Mouse (Mus musculus): ENCODE results near the gene Ttc7b. TPM values are rescaled to one million over a fixed set of nuclear protein-coding genes. Genes with fewer than 3 reads are reported as not detected.

Gene Ttc7b
- total RNA-seq, 1 experiment from 2014 or later: 25.8 TPM

DNA sequence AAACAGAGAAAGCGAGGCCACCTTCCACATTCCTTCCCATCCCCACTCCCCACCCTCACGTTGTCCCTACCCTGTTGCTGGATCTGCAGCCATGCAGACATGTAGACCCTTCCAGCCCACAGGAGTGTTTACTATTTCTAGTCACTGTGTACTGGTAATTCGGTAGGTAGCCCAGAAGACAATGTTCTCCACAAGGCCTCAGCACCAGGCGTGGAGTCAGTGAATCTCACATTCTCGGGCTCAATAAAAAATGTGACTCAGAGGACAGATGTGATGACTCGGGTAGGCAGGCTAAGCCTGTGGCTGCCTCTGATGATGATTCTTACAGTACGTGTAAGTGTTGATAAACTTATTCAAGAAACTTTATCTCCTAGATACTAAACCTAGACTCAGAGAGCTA lies 147.8 kb downstream of the Ttc7b start:
- no peak for ATAC-seq (ENCODE audit: extremely low read depth, insufficient number of reproducible peaks, low FRiP score, poor library complexity, severe bottlenecking)

DNA sequence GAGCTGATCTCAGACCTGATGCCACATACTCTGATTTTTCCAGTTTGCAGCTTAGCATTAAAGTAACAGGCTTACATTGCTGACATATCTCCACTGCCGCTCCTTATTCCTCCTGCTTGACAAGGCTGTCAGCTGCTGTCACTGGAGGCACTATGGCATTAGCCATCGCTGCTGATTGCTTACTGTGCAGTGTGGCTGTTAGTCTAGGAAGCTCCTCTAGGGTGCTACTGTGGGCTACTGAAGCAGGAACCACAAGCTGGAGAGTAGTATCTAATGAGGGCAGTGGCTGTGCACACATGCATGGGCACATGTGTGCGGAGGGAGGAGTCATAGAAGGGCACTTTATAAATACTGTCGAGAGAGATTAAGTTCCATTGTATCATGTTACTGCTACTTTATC lies 148.6 kb downstream of the Ttc7b start:
- ATAC-seq (ENCODE audit: extremely low read depth, insufficient number of reproducible peaks, low FRiP score, poor library complexity, severe bottlenecking): no peak

DNA sequence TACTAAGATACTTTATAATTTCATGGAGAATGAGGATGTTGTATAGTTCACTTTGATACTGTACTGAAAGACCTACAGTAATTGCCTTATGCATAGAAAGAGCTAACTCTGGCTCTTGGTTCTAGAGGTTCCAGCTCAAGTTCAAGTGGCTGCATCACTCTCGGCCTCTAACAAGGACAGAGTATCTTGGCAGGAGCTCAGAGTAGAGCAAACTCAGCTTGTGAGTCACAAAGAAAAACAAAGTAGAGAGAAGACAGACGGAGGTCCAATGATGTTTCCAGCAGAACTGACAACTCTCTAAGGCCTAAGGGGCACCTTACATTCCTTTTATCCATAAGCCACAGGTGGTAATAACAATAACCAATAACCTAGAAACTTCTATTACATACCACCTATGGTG lies 150.8 kb downstream of the Ttc7b start:
- no peak for ATAC-seq (ENCODE audit: extremely low read depth, insufficient number of reproducible peaks, low FRiP score, poor library complexity, severe bottlenecking)

DNA sequence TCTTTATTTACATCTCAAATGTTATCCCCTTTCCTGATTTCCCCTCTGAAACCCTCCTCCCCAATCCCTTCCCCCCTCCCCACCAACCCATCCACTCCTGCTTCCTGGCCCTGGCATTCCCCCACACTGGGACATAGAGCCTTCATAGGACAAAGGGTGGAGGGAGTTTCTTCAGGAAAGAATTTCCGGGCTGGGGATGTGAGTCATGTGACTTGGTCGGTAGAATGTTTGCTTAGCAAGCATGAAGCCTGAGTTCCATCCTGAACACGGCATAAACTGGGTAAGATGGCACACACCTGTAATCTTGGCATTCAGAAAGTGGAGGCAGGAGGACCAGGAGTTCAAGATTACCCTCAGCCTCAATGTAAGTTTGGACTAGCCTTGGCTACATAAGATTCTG lies 151.4 kb downstream of the Ttc7b start:
- ATAC-seq (ENCODE audit: extremely low read depth, insufficient number of reproducible peaks, low FRiP score, poor library complexity, severe bottlenecking): no peak

DNA sequence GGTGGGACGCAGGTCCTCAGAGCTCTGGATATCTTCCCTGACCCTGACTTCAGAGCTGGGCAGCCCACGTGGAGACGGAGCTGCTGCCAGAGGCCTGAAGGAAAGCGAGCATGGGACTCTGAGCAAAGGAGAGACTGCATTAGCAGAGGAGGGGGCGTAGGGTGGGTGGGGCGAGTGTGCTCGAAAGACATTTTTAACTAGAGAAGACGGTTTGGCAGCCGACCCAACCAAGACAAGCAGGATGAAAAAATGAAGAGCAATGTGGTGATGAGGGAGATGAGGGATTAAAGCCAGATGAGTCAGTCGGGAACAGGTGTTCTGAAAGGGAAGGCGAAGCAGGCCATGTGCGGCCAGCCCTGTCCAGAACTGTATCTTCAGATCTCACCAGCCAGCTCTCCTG lies 159.3 kb downstream of the Ttc7b start:
- no peak for ATAC-seq (ENCODE audit: extremely low read depth, insufficient number of reproducible peaks, low FRiP score, poor library complexity, severe bottlenecking)

DNA sequence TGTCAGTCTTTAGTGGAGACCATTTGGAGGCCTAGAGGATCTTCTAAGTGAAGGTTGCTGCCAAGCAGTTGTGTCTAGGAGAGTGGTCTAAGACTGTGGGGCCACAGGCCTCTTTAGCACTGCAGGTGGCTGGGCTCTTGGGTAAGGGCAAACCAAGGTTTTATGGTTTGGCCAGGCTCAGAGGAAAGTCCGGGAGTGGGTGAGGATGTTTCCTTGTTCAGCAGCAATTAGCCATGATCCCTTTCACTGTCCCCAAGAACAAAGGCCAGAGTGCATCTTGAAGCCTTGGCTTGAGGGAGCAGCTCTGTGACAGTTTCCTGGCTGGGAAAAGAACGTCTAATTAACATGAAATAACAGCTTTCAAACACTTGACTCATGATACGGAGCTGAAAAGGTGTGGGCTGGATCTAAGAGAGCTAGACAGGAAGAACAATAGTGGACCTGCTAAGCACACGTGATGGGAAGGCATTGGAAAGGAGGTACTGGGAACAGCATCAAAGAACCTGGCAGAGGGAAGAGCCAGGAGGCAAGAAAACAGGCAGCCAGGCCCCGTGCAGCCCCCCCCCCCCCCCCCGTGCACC lies 162.5 kb downstream of the Ttc7b start:
- no peak for ATAC-seq (ENCODE audit: extremely low read depth, insufficient number of reproducible peaks, low FRiP score, poor library complexity, severe bottlenecking)

DNA sequence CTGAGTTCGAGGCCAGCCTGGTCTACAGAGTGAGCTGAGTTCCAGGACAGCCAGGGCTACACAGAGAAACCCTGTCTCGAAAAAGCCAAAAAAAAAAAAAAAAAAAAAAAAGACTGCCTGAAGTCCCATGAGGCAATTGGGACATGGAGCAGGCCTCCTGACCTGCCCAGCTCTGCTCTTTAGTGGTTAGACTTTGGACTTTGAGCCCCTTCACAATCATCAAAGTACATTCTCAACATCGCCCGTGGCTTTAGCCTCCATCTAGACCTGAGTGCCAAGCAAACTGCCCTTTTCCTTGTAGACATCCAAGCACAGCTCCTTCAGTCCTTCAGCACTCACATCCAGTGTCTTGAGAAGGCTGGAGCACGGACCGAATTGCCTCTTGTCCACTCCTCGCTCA lies 164.2 kb downstream of the Ttc7b start:
- ATAC-seq (ENCODE audit: extremely low read depth, insufficient number of reproducible peaks, low FRiP score, poor library complexity, severe bottlenecking): no peak

DNA sequence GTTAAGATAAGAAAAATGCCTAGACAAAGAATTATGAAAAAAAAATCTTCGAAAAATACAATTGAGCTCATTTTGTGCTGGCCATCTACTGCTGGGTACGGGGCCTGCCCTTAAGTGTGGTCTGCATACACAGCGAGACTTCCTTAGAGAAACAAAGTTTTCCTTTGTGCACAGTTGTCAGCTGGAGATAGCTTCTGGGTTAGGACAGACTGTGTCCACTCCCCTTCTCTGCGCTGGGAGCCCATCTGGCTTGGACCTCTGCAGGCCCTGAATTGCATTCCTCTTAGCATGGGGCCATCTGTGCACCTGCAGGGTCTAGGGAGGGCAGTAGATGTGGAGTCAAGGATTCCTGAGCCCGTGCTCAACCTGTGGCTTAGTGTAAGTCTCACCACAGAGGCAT lies 165.1 kb downstream of the Ttc7b start:
- ATAC-seq (ENCODE audit: extremely low read depth, insufficient number of reproducible peaks, low FRiP score, poor library complexity, severe bottlenecking): no peak

DNA sequence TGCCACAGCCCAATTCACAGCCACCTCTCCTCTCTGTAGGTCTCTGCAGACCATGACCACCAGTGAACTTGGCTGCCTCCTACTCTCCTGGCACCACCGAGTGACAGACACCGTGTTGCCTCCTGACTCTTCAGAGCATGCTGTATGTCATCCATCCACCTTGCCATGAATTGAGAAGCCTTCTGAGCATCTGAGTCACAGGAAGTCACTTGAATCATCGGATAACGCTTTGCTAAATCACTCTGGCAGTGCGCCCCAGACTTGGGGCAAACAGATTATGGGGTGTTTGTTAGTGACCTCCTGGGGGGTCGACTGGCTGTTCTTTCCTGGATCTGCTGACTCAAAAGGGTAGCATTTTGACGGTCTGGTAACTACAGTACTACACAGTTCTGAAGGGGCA lies 166.7 kb downstream of the Ttc7b start:
- ATAC-seq (ENCODE audit: extremely low read depth, insufficient number of reproducible peaks, low FRiP score, poor library complexity, severe bottlenecking): no peak

DNA sequence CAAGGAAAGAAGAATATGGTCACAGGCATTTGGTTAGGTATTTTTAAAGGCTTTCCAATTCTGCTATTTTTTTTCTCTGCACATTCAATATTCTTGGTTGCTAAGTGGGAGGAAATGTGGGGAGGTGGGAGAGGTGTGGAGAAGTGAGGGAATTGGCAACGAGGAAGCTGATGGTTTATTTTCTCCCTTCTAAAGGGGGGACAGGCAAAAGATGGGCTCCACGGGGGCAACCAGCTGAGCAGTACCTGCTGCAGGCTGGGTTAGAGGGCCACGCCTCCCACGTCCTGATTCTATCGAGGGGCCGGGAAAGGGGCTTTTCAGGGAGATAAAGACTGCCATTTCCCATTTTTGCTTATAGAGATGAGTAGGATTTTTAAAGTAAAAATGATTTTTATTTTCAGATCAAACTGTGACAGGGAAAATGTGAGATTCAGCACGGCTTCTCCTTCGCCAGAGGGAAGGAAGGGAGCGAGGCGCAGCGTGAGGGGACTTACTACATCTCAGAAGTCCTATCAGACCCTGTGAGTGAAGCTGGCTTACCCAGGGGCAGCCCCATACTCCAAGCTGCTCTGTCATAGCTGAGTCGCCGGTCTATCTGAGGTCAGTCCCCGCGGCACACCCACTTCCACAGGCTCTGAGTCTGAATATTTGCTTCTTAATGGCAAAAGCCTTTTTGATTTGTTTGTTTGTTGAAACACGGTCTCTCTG lies 167.4 kb downstream of the Ttc7b start:
- ATAC-seq (ENCODE audit: extremely low read depth, insufficient number of reproducible peaks, low FRiP score, poor library complexity, severe bottlenecking): no peak

DNA sequence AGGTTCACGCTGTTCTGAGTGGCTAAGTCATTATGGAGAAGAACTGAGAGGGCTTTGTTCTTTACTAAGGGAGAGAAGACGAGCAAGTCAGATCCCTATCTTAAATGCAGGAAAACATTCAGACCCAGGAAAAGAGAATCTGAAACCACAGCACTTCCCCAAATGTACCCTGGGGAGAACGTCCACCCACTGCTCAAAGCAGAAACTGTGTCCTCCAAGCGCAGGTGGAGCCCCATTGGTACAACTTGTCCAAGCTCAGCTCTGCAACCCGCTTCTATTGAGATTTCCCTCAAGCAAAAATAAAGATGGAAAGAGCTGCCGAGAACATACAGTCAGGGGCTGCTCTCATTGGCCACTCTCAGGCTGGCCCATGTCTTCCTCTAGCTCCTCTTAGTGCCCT lies 168.5 kb downstream of the Ttc7b start:
- ATAC-seq (ENCODE audit: extremely low read depth, insufficient number of reproducible peaks, low FRiP score, poor library complexity, severe bottlenecking): peak; percentile 26; the same call in 1 of the 2 replicates

DNA sequence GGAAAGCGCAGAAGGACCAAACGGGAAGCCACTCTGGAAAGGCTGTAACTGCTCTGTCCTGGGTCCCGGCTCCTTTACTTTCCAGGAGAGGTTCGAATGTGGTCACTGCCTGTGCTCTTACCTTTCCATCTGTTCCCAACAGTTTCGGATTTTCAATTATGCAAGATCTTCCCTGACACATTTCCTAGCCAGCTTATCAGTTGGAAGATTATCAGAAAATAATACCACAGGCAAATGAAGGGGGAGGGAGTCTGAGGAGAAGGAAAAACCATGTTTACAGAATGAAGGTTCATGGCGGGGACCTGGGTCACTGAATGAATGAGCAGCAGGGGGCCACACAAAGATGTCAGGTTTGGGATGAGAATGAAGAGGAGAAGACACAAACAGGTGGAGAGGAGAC lies 177.1 kb downstream of the Ttc7b start:
- no peak for ATAC-seq (ENCODE audit: extremely low read depth, insufficient number of reproducible peaks, low FRiP score, poor library complexity, severe bottlenecking)

DNA sequence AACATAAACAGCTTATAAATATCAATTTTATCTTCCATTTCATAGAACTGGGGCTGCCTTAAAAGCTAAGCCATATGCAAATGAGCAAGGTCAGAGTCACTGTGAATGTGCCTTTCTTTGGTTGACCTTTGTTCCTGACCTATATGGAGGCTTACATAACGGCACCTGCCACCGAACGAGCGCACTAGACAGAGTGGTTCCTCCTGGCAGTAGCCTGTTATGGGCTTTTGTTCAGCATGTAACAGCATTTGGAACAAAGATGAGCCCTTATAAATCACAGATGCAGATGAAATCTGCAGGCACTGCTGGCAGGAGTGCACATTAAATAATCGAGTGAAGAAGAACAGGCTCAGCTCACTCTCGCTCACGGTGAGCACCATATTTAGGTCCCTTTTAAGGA lies 179.0 kb downstream of the Ttc7b start:
- no peak for ATAC-seq (ENCODE audit: extremely low read depth, insufficient number of reproducible peaks, low FRiP score, poor library complexity, severe bottlenecking)

DNA sequence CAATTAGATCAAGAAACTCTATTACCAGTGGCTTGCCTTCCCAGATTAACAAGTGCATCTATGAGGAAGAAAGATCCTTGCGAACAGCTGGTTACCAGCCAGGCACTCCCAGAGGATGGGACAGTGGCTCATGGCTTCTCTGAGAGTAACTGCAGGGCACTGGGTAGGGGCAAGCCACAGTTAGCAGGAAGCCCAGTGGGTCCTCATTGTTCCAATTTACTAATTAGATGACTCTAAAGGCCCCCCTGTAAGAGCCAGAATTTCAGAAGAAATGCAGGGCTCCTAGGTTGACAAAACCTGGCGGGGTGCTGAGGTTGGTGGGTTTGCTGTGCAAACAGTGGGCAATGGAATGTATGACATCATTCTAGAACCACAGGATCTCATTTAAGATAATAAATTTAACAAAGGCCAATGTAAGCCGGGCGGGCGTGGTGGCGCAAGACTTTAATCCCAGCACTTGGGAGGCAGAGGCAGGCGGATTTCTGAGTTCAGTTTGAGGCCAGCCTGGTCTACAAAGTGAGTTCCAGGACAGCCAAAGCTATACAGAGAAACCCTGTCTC lies 179.6 kb downstream of the Ttc7b start:
- no peak for ATAC-seq (ENCODE audit: extremely low read depth, insufficient number of reproducible peaks, low FRiP score, poor library complexity, severe bottlenecking)

DNA sequence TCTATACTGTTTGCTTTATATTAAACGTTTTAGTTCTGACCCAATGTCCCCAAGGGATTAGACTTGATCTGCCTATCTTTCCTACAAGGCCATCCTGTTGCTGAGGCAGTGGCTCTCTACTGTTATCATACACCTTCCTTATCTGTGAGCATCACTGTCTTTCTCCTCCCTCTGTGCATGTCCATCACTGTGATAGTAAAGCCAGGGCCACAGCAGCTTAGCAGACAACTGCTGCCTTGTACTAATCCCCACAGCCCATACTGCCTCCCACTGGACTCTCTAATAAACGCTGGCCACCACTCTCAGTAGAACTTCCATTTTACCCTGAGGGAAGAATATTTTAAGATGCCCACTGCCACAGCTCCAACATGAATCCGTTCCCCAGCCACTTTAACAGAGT lies 182.6 kb downstream of the Ttc7b start:
- ATAC-seq (ENCODE audit: extremely low read depth, insufficient number of reproducible peaks, low FRiP score, poor library complexity, severe bottlenecking): peak; percentile 30; the same call in 1 of the 2 replicates

DNA sequence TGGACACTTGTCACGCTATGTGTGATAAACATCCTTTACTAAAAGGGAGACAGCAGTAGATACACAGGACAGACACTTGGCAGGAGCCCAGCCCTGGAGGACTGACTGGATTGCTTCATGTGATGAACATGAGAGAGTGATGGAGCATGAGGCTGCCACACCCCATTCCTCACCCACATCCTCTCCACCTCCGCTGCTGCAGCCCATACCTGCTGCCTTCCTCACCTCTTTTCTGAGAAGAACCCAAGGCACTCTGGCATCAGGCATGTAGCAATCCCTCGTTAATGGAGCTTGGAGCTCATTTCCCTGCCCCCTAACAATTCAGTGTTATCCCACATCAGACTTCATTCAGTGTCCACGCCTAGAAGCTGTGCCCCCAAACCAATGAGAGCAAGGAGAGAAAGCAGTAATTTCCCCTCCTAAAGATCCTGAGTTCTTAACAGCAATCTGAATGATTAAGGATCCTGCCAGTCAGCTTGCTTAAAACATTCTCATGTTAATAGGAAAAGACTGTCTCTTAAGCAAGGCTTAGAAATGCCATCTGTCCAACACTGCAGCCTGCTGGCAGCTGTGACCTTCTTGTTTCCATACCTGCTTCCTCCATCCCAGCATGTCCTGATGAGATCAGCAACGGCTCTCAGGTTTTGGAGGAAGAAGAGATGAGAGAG lies 183.1 kb downstream of the Ttc7b start:
- ATAC-seq (ENCODE audit: extremely low read depth, insufficient number of reproducible peaks, low FRiP score, poor library complexity, severe bottlenecking): no peak

DNA sequence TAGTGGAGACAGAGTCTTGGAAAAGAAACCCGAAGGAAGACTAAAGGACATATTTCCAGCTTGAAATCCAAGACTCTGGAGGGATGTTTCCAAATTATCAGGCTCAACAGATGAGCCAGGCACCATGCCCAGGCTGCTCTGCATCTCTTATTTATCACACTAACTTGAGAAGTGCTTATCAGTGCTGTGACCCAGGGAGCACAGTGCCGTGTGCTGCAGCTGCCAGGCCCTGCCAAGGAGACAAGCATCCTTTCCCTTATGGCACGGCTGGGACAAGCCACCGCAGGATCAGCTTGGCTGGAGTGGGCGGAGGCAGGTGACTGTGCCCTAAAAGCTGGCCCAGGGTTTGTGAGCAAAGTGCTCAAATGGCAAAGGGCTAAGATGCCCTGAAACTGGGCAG lies 184.4 kb downstream of the Ttc7b start:
- ATAC-seq (ENCODE audit: extremely low read depth, insufficient number of reproducible peaks, low FRiP score, poor library complexity, severe bottlenecking): no peak

DNA sequence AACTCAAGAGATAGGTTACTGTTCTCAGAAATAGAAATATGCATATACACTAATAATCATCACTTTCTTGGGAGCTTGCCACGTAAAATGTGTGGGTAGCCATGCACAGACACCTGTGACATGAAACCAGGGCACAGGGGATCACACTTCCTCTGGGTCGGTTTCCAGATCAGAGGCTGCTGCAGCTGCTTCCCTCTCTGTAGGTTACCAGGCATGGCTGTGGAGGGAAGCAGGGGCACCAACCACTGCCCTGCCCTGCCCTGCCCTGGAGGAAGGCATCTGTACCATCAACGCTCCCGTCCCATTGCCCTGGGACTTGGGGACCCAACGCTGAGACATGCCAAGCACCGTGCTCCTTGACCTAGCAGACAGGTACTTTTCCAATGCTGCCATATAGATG lies 188.8 kb downstream of the Ttc7b start:
- ATAC-seq (ENCODE audit: extremely low read depth, insufficient number of reproducible peaks, low FRiP score, poor library complexity, severe bottlenecking): no peak

DNA sequence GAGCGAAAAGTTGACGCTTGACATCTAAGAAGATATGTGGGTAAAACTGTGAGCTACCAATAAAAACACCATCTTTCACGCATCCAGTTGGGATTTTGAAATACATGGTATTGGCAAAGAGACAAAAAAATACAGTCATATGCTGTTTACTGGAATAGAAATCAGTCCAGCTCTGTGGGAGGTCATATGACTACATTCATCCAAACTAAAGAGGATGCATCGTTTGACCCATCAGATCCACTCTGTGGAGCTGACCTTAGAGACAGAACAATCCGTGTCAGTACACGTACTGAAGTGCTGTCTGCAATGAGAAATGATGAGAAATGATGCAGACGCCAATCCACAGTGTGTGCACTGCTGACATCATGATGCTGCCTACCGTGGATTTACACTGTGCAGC lies 190.4 kb downstream of the Ttc7b start:
- ATAC-seq (ENCODE audit: extremely low read depth, insufficient number of reproducible peaks, low FRiP score, poor library complexity, severe bottlenecking): no peak

DNA sequence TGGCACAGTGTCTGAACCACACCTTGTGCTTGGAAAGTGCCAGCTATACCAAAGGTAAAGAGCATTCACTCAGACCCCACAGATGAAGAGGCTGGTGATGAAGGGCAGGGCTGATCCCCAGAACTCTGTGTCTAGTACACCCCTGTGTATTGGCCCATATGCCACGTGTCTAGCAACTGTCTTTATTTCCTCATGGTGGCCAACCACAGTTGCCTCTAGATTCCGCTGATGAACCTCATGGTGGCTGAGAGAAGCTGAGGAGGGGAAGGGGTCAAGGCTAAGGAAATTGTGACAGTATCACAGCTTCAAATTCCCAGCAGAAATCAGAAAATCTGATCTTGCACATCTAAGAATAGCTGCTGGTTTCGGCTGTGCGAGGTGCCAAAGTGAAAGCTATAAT lies 191.6 kb downstream of the Ttc7b start:
- no peak for ATAC-seq (ENCODE audit: extremely low read depth, insufficient number of reproducible peaks, low FRiP score, poor library complexity, severe bottlenecking)

Measured in neutrophil, adult 5-6 weeks (primary cell).